Mouse (Mus musculus): ENCODE data around the gene Iqcf3. TPM values are rescaled to one million over a fixed set of nuclear protein-coding genes. Genes with fewer than 3 reads are reported as not detected.
"Not testable (repeated sequence)": the region's sequence is repeated elsewhere in the genome, so short reads cannot be mapped to it uniquely, and the experiment has no call there.

The Iqcf3 gene
- total and polyA plus RNA-seq, 2 experiments from 2014 or later: not detected

DNA sequence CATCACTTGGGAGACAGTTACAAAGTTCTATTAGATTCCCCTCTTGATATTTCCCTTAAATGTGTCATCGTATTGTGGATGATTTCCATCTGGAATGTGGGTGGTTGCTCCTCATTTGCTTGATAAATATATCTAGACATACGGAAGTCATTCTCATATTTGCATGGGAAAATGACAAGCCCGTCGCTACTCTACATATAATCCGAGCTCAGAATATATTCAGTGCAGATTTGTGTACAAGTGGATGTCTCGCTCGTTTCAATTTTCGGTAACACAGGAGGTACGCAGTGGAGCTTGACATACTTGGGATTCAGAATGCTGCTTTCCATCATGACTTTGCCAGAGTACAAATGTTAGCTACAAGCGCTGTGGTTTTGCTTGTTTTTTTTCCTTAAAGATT, 52.1 kb downstream of the Iqcf3 start:
- TF ChIP-seq CTCF (IDR thresholded peaks at IDR 0.05): no peak
- H3K36me3 ChIP-seq (ENCODE audit: insufficient read depth, low read length): no peaks in the 10 kb centered on the region
- no peaks in the 10 kb centered on the region for H3K9me3 ChIP-seq (ENCODE audit: low read length)
- no peak overlapping the region for H3K27ac ChIP-seq (ENCODE audit: low read depth, low read length)
- H3K27me3 ChIP-seq (ENCODE audit: insufficient read depth, low read length): no peaks in the 10 kb centered on the region
- H3K9ac ChIP-seq (replicated peaks; ENCODE audit: low read length, poor library complexity, severe bottlenecking): no peak overlapping the region
- DNase-seq (ENCODE audit: low spot score) (no peak), ATAC-seq (ENCODE audit: low FRiP score) (no peak)
- no peak overlapping the region for H3K4me2 ChIP-seq (ENCODE audit: low read depth, low read length, poor library complexity, severe bottlenecking)
- 94% methylated on average over 10 of the region's 10 CpGs for WGBS
- no peaks in the 10 kb centered on the region for H3K4me1 ChIP-seq (ENCODE audit: insufficient read depth, low read length)
- H3K4me3 ChIP-seq (ENCODE audit: low read depth, low read length): no peak overlapping the region

DNA sequence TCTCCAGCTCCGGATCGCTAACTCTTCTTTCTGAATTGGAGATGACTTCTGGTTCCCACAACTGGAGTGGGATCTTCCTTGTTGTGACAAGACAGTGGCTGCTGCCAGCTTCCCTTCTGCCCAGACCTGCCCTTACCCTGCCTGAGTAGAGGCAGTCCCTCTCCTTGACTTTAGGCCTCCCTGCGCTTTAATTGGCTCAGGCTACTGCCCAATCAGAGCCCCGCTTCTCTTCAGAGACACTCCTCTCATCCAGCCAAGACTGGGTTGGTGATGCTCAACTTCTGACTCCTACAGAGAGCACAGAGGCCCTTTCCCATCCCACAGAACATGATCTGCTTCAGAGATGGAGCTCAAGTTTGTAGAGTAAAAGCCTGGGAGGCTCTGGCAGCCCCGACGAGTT, 57.2 kb downstream of the Iqcf3 start:
- no peak for DNase-seq (ENCODE audit: low spot score)
- no peak overlapping the region for H3K4me3 ChIP-seq (ENCODE audit: low read depth, low read length)
- no peaks in the 10 kb centered on the region for H3K9me3 ChIP-seq (ENCODE audit: low read length)
- no peaks in the 10 kb centered on the region for H3K27me3 ChIP-seq (ENCODE audit: insufficient read depth, low read length)
- no peak for TF ChIP-seq CTCF (IDR thresholded peaks at IDR 0.05)
- no peak overlapping the region for H3K9ac ChIP-seq (replicated peaks; ENCODE audit: low read length, poor library complexity, severe bottlenecking)
- H3K27ac ChIP-seq (ENCODE audit: low read depth, low read length): no peak overlapping the region
- no peaks in the 10 kb centered on the region for H3K36me3 ChIP-seq (ENCODE audit: insufficient read depth, low read length)
- H3K4me1 ChIP-seq (ENCODE audit: insufficient read depth, low read length): no peaks in the 10 kb centered on the region
- H3K4me2 ChIP-seq (ENCODE audit: low read depth, low read length, poor library complexity, severe bottlenecking): no peak overlapping the region
- no peak for ATAC-seq (ENCODE audit: low FRiP score)
- WGBS: 76% methylated on average over 6 of the region's 6 CpGs

- H3K4me3 ChIP-seq (ENCODE audit: low read depth, low read length): no peak overlapping the region
- no peak for DNase-seq (ENCODE audit: low spot score)
- no peak overlapping the region for H3K4me2 ChIP-seq (ENCODE audit: low read depth, low read length, poor library complexity, severe bottlenecking)
- no peak for ATAC-seq (ENCODE audit: low FRiP score)
- no peak for TF ChIP-seq CTCF (IDR thresholded peaks at IDR 0.05)
- H3K9me3 ChIP-seq (ENCODE audit: low read length): no peaks in the 10 kb centered on the region
- no peaks in the 10 kb centered on the region for H3K27me3 ChIP-seq (ENCODE audit: insufficient read depth, low read length)
- no peaks in the 10 kb centered on the region for H3K36me3 ChIP-seq (ENCODE audit: insufficient read depth, low read length)
- H3K4me1 ChIP-seq (ENCODE audit: insufficient read depth, low read length): no peaks in the 10 kb centered on the region
- H3K27ac ChIP-seq (ENCODE audit: low read depth, low read length): no peak overlapping the region
- 88% methylated on average over 22 of the region's 22 CpGs for WGBS
- H3K9ac ChIP-seq (replicated peaks; ENCODE audit: low read length, poor library complexity, severe bottlenecking): no peak overlapping the region
These were observed 59.6 kb downstream of the Iqcf3 start for GRCm38 (mm10) chr9:106501846-106502245.

DNA sequence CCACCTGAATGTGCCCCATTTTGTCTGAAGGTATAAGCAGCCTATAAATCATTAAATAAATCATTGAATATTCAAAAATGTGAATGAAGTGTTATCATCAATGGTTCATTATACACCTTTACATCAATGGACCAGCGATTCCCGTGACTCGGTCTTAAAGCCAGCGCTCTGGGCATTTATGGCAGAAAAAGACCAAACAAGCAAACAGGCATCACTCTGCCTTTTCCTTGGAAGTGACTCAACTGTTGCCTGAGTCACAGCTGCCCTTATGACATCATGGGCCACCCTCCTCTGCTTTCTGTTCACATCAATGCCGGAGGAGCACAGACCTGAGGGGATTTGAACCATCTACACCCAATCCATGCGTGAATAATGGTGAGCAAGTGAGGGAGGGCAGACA, 61.8 kb downstream of the Iqcf3 start, which contains the start of gene Iqcf1:
TSS of gene Iqcf1 (plus strand) at position 301 of the 400 bp plus-strand sequence.
- no peak within 1 kb of the TSS for H3K4me3 ChIP-seq (ENCODE audit: low read depth, low read length)
- no peaks in the 10 kb centered on the region for H3K9me3 ChIP-seq (ENCODE audit: low read length)
- ATAC-seq (ENCODE audit: low FRiP score) (no peak), DNase-seq (ENCODE audit: low spot score) (no peak)
- no peaks in the 10 kb centered on the region for H3K4me1 ChIP-seq (ENCODE audit: insufficient read depth, low read length)
- H3K27ac ChIP-seq (ENCODE audit: low read depth, low read length): no peak within 1 kb of the TSS
- WGBS: 94% methylated on average over 6 of the region's 6 CpGs
- H3K27me3 ChIP-seq (ENCODE audit: insufficient read depth, low read length): no peaks in the 10 kb centered on the region
- TF ChIP-seq CTCF (IDR thresholded peaks at IDR 0.05): no peak
- H3K4me2 ChIP-seq (ENCODE audit: low read depth, low read length, poor library complexity, severe bottlenecking): no peak within 1 kb of the TSS
- no peaks in the 10 kb centered on the region for H3K36me3 ChIP-seq (ENCODE audit: insufficient read depth, low read length)
- no peak within 1 kb of the TSS for H3K9ac ChIP-seq (replicated peaks; ENCODE audit: low read length, poor library complexity, severe bottlenecking)

GRCm38 (mm10) chr9:106487602-106488001, 73.8 kb downstream of the Iqcf3 start:
- peaks cover 30% of the 10 kb centered on the region for H3K36me3 ChIP-seq (ENCODE audit: insufficient read depth, low read length)
- not testable (repeated sequence) for ATAC-seq (ENCODE audit: low FRiP score); H3K4me1 ChIP-seq (ENCODE audit: insufficient read depth, low read length); H3K9me3 ChIP-seq (ENCODE audit: low read length); H3K27me3 ChIP-seq (ENCODE audit: insufficient read depth, low read length); H3K9ac ChIP-seq (replicated peaks; ENCODE audit: low read length, poor library complexity, severe bottlenecking); H3K27ac ChIP-seq (ENCODE audit: low read depth, low read length); DNase-seq (ENCODE audit: low spot score); H3K4me2 ChIP-seq (ENCODE audit: low read depth, low read length, poor library complexity, severe bottlenecking); H3K4me3 ChIP-seq (ENCODE audit: low read depth, low read length)
- WGBS: 83% methylated on average over 6 of the region's 6 CpGs

- no peak overlapping the region for H3K4me3 ChIP-seq (ENCODE audit: low read depth, low read length)
- no peaks in the 10 kb centered on the region for H3K27me3 ChIP-seq (ENCODE audit: insufficient read depth, low read length)
- no peak for DNase-seq (ENCODE audit: low spot score)
- no peak overlapping the region for H3K4me2 ChIP-seq (ENCODE audit: low read depth, low read length, poor library complexity, severe bottlenecking)
- TF ChIP-seq CTCF (IDR thresholded peaks at IDR 0.05): no peak
- peaks cover 44% of the 10 kb centered on the region for H3K36me3 ChIP-seq (ENCODE audit: insufficient read depth, low read length)
- H3K9me3 ChIP-seq (ENCODE audit: low read length): no peaks in the 10 kb centered on the region
- ATAC-seq (ENCODE audit: low FRiP score): no peak
- H3K9ac ChIP-seq (replicated peaks; ENCODE audit: low read length, poor library complexity, severe bottlenecking): no peak overlapping the region
- WGBS: 80% methylated on average over 10 of the region's 10 CpGs
- no peak overlapping the region for H3K27ac ChIP-seq (ENCODE audit: low read depth, low read length)
- no peaks in the 10 kb centered on the region for H3K4me1 ChIP-seq (ENCODE audit: insufficient read depth, low read length)
These were observed 76.4 kb downstream of the Iqcf3 start for GRCm38 (mm10) chr9:106485076-106485475.
